Mouse (Mus musculus): Measurements from ENCODE around the gene Faap20.
A peak's percentile ranks its signal among the peaks of the same experiment; 100 is the strongest.

Gene Faap20

DNA sequence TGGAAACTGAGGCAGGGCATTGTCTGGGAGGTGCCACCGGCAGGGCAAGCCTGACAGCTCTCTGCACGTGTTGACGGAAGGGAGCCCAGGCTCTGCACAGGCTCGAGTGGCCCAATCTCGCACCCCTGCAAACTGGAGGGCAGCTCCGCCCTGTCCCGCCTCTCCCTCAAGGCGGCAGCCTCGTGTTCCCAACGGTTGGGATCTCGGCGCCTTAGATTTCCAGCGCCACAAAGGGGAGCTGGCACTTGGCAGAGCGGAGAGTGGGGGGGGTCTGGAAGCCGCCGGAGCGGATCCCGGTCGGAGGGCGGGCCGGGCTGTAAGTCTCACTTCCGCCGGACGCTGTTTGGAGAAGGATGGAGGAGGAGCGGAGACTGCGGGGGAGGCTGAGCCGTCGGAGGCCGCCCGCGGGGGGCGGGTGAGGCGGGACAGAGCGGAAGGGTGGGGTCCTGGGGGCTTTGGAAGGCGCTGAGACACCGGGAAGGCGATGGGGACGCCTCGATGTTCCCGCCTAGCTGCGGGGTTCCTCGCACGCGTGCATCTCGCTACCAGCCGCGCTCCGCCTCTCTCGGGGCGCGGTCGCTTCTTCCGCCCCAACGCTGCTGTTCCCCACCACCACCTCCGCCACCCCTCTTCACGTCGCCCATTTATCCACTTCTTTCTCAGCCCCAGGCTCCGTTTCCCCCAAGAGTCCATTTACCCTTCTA lies at the start of gene Faap20:
Gene Faap20, plus strand, starts transcription at position 155 of the 704 bp plus-strand sequence.
- DNase-seq (ENCODE audit: low spot score), result peak; percentile 91

DNA sequence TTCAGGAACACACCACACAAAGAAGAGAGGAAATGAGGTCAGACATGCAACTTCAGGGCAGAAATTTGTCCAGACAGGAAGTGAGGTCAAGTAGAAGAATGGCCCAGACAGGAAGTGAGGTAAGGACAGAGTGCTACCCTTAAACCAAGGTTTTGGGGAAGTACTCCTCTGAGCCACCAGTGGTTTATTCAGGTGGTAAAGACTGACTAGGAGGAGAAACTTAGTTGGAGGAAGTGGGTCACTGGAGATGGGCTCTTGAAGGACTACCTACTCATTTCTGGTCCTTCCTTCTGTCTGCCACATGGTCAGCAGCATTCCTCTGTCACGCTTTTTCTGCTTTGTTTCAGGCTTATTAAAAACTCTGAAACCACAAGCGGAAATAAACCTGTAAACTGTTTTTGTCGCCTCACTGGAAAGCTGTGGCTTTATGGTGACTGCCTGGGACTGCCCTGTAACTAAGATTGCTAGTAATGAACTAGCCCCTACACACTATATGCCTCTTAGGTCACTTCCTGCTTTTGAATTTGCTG lies 48.7 kb upstream of the Faap20 start:
- DNase-seq (ENCODE audit: low spot score), result no peak

DNA sequence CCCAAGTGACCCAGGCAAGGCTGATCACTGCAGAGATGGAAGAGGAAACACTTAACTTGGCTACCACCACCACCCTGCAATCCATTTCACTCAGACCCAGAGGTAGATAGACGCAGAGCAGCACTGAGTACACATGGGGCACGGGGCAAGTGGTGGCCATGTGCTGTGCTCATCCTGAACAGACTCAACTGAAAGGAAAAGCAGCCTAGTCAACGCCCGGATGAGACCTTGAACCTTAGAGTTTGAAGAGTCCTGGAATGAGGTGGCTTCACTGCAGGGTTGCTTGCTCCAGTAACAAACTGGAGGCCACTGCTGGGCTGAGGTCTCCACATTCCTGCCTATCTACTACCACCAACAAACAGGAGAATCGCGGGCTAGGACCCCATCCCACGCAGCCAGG lies 47.8 kb upstream of the Faap20 start:
- no peak for DNase-seq (ENCODE audit: low spot score)

DNA sequence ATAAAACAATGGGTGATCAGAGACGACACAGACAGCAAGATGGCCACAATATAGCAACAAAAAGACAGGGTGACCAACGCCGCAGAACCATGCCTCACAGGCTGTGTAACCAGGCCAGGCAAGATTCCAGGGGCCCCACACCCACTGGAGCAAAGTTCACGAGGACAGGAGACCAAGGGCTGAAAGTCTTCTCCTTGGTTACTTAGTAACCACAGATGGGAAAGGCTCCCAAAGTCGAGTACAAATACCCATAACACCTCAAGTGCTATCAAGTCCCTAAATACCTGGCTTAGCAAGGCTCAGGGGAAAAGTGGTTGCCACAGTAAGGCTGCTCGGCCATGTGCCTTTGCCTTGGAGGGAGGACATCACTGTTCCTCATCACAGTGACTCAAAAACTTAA lies 43.7 kb upstream of the Faap20 start:
- DNase-seq (ENCODE audit: low spot score), result no peak

DNA sequence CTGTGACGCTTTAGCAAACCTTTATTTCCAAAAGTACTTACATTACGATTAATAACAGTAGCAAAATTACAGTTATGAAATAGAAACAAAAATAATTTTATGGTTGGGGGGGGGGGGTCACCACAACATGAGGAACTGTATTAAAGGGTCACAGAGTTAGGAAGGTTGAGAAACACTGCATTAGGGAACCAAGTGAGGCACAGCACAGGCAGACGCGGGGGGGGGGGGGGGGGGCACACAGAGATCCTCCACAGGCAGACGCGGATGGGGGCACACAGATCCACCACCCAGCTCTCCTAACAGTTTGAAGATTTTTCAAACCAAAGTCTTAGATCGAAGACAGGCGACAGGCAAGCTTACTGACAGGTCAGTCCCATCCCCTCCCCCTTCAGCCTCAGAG lies 43.1 kb upstream of the Faap20 start:
- DNase-seq (ENCODE audit: low spot score), result no peak

DNA sequence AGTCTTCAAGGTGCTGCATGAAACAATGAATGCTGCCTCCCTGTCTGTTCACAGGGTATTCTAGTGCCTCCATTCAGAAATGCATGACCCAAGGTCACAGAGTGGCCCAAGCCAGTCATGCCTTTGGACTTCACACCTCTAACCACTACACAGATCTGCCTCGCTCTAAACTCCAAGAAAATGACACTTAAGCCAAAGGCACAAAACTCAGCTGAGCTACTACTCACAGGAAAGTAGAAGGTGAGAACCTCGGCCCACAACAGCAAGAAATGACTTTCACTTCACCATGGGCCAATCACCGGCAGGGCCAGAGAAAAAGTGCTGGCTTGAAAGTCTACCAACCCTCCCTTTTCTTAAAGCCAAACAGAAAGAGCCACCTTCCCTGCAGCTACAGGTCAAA lies 41.8 kb upstream of the Faap20 start:
- DNase-seq (ENCODE audit: low spot score), result no peak

DNA sequence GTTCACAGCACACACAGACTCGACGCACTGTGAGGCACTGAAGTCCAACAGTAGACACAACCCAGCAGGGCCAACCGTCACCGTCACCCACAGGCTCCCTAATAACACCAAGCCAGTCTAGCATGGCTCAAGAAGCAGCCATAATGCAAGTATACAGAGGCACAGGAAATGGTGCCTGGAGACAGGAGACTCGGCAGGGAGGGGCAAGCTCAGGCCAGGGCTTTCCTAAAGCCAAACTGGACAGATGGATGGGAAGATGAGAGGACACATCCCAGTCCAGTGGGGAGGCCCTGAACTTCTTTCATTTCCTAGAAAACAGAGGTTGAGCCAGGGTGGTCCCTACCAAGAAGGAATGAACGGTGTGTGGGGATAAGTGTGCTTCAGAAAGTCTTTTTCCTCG lies 41.0 kb upstream of the Faap20 start:
- DNase-seq (ENCODE audit: low spot score), result no peak

DNA sequence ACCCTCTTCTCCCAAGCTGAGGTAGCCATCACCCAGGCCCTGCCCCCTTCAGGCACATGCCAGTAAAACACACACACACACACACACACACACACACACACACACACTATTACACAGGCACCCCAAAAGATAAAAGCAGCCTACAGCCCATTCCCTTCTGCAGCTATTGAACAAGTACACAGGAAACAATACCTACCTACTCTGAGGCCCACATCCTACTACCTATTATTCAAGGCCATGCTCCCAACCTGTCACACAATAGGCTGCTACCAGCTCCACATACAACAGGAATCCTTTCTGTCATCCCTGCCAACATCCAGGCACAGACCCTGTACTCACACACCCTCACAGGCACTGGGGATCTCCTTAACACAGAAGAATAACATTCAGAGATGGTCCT lies 40.5 kb upstream of the Faap20 start:
- DNase-seq (ENCODE audit: low spot score), result no peak

DNA sequence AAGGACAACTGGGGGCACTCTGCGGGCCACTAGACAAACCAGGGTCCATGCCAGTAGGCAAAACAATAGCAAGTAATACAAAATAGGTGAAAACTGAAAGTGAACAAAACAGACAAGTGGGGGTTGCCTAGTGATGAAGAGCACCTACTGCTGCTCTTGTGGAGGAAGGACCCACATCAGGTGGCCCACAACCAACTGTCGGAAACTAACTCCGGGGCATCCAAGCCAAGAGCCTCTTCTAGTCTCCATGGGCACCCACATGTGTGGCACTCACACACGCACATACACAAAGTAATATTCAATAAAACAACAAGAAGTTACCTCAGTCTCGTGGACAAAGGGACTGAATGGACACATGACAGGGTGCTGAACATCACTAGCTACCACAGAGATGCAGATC lies 40.1 kb upstream of the Faap20 start:
- DNase-seq (ENCODE audit: low spot score), result no peak

DNA sequence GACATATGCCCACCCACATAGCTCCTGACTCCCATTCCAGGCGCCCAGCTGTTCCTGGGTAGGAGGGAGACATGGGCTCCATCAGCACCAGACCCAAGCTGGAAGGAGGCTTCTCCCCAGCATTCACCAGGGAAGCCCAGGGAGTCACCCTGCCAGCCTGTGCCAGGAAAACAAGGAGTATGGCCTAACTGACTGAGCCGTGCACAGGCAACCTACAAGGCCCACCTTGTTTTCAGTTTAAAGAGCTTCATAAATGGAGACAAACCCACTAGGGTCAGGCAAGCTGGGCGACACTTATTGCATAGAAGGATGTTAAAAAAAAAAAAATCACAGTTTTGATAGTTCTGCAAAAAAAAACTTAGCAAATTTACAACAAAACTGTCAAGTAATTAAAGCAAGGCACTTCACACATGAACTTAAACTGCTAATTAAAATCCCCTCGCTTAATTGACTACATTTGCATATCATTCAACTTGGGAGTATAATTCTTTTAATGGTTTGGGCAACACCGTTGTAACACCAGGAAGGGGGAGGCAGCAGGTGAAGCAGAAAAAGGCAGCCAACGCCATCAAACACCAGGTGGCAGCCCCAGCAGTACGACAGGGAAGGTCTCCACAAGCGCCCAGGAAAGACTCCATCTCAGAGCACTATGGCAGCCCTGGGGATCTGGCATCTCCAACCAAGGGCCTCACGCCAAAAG lies 36.4 kb upstream of the Faap20 start:
- DNase-seq (ENCODE audit: low spot score), result no peak

DNA sequence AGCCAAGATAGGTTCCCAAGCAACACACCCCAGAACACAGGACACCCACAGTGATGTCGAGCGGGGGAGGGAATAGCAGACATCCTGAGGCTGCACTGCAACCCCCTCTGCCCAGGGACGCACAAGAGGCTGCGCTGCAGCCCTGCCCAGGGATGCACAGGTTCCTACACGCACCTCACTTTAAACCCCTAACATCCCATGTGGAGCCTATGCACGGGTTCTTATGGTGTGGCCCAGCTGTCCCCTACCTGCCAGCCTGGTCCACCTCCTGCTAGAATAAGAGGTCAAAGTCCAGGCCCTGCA lies 35.9 kb upstream of the Faap20 start:
- no peak for DNase-seq (ENCODE audit: low spot score)

DNA sequence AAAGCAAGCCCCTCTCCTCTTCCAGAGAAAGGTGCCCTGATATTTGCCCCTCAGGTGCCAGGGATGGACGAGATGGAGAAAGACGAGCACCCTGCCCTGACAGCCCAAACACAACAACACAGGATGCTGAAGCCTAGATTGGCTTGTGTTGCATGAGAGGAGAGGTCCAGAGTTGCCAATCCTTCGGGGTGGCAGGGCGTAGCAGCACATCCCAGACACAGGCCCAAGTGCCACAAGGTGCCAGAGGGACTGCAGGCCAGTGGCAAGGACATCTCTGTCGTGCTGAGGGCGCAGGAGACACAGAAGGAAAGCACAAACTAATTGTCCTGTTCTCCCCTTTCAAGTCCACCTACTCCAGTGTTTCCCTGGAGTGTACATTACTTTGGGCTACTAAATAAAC lies 35.4 kb upstream of the Faap20 start:
- DNase-seq (ENCODE audit: low spot score), result no peak

DNA sequence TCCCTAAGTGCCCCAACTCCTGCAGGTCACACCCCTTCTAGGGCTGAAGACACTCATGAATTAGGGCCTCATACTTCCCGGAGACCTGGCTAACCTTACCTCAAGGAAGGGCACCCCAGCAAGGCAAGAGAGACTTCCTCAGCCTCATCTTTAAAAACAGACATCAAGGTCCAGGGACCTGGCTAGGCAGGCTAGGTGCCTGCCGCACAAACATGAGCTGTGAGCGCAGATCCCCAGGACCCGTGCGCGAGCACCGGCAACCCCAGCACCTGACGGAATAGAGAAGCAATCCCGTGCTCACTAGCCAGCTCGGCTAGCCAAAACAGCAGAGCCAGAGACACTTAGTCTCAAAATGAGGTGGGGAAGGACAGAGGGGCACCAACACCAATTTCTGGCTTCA lies 34.8 kb upstream of the Faap20 start:
- DNase-seq (ENCODE audit: low spot score), result no peak

DNA sequence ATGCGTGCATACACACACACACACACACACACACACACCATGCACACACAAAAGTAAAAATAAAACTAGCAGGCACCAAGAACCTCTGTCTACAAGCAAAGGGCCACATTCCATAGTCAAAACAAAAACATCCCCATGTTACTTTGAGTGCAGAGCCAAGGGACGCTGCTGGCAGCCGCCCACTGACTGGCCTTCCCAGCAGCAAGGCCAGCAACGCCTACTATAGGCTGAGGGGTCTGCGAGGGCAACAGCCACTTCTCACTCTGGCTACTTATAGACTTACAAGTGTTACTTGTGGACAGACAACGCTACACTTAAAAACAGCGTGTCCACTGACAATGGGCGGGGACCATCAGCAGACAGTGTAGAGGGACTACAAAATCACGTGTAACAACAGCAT lies 34.4 kb upstream of the Faap20 start:
- DNase-seq (ENCODE audit: low spot score), result no peak

DNA sequence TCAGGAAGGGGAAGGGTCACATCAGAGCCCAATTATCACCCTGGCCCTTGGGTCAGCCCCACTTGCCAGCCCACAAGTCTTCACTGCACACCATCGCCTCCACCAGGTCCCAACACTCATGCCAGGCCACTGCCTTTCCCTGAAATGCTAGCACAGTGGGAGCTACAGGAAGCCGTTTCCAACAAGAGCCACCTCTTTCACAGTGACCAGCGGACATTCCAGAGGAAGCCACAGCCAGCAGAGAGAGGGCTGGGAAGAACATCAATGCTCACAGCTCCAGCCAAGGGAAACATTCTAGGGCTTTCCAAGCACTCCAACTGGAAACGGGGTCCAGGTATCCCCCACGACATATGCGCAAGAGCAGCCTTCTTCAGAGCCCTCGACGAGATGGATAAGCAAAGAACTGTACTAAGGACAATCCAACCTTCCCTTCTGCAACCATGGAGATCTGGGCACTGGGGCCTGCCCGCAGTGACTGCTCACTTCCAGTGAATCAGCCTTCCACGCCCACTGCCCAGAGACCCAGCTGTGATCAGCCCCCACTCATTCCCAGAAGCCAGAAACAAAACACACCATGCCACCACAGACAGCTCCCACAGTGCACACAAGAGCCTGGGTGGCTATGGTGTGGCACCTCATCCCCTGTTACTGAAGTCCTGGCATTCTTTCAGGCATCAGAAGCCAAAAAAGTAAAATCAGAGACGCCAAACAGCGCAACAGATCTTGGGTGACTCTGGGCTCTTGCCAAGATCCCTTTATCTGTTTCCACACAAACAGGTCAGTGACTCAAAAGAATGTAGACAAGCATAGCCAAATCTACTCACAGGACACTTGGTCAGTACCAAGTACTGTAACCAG lies 33.6 kb upstream of the Faap20 start:
- no peak for DNase-seq (ENCODE audit: low spot score)

DNA sequence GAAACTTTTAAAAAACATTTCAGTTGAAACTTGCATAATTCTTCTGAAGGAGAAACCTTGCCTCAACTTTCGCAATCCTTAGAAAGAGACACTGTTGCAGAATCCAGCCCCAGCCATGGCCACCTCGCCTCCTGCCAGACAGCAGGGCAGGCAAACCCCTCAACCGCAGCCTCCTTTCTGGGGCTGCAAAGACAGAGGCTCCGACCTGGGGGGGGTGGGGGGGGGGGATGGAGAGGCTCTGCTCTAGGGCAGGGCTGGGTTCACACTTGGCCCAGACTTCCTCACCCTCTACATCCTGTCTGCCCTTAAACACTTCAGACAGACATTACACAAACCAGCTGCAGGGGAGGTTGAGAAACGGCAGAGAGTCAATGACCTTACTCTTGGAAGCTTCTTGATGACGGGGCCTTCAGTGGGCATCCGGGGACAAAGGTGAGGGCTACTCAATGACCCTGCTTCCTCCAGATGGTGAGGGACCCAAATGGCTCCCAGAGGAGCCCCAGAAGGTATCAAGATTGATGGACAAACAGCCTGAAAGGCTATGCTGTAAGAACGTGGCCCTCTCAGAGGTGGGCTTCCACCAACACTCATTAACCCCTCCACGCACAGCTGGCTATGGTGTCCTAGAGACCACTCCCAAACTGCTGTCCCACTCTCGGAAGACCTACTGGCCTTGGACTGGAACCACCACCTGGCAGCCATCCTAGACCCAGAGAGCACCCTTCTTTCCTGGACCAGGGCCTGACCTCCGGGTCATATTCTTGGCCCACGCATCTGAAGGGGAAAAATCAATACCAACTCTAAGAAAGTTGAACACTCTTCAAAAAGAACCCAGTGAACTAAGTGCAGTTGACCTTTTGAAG lies 32.1 kb upstream of the Faap20 start:
- peak; percentile 63 for DNase-seq (ENCODE audit: low spot score)

DNA sequence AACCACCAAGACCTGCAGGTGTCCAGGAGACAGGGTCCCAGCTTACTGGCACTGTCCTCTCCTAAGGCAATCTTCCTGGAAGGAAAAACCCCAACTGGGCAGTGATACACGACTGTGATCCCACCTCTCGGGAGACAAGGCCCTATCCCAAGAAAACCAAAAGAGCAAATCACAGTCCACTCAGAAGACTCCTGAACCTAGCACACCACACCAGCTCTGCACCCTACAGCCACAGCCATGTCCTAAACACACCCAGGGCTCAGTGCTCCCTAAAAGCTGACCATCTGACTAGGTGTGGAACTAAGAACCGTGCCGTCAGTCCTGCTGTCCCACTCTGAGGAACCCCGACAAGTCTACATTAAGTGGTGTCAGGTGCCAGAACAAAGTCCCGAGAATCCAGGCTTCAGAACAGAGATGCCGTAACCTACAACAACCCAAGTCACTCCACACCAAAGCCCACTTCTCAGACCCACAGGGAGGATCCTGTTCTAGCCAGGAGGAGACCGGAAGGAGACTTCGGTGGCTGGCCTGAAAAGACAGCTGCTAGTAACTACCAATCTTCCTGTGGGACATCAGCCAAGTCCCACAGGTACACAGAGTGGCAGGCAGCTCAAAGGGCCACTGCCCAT lies 31.4 kb upstream of the Faap20 start:
- DNase-seq (ENCODE audit: low spot score), result no peak

DNA sequence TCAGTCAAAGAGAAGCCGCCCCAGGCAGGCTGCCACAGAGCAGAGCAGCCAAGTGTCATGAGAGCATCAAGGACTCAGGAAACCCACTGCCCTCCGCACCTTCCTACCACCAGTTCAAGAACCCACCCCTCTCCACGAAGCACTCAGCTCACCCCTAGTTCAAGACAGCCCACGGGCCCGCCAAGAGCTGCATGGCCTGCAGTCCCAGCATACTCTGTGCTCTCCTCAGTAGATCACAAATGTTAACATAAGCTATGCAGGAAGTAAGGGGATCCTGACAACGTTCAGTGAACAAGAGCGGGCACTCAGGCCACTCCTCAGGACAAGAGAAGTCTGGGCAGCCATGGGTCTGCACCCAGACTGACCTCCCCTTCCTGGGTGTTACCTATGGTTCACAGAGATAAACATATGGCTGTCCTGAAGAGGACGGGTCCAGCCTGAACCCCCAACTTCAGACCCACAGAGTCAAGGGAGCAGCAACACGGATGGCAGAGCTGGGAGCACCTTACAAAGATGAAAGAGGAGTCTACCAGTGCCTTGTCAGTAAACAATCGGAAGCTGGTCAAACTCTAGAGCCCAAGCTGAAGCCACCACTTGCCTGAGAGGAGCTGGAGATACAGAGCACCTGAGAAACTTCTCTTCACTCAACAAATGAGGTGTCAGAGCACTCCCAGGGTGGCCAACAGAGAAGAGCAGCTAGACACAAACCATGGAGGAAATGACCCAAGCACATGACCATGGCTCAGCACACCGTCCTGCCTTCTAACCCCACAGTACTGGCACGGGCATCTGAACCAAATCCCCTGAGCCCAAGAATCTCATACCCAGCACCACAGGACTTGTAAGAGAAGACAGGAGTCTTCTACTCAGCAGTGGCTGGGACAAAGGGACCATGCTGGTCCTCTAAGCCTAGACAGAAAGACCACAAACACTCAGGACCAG lies 30.1 kb upstream of the Faap20 start:
- no peak for DNase-seq (ENCODE audit: low spot score)

DNA sequence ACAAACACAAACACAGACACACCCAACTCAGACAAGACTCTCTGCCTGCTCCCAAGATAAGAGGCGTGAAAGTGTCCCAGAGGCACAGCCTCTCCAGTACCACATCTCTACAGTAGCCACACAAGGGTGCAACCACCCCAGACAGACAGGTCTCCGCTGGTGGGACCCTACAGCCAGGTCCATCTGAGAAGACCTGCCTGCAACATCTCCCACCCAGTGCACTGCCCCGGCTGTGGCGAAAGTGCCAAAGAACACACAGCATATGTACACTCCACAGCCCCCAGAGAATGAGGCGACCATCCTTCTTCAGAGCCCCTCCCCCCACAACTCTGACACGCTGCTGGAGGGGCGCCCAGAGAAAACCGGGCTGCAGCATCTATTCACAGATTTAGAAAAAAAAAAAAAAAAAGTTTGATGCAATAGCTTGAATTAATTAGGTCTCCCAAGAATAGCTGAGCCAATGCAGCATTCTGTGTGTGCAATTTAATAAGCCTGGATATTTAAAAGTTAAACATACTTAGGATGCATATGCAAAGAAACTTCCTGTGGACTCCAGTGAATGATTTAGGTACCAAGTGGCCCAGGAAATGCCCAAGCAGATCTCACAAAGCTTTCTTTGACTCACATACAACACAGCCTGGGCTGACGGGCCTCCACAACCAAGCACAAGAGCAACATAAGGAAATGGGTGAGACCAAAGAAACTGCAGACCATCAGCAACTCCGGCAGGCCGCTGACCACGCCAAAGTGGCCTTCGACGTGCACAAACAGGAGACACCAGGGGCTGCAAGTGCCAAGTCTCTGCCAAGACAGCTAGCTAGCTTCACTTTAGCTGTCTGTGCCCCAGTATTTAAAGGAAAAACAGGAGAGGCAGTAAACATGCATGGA lies 29.1 kb upstream of the Faap20 start:
- DNase-seq (ENCODE audit: low spot score), result no peak

Measured in embryo, embryonic 10 days (tissue).